Mouse (Mus musculus) CH12.LX (cell line): ENCODE results near the gene Rtl9. TPM values are rescaled to one million over a fixed set of nuclear protein-coding genes. Genes with fewer than 3 reads are reported as not detected.

Experiments
- DNase-seq: peaks from one replicate; pipeline ENCODE4 v3.0.0-alpha.2; 2013; ENCODE audit errors: extremely low read depth
- H3K27ac ChIP-seq: 2 replicates; pipeline ENCODE4 v1.5.1; 2012; ENCODE audit warnings: low read depth, mild to moderate bottlenecking, control low read depth, moderate library complexity; ENCODE audit not compliant: insufficient read depth
- H3K27me3 ChIP-seq: replicated peaks from 2 replicates; pipeline ENCODE3; 2012; ENCODE audit warnings: inconsistent platforms
- H3K36me3 ChIP-seq, 2 experiments: replicated peaks in 1 of 2; 2 replicates each; pipeline versions ENCODE3 to v1.6.1; 2012; ENCODE audit warnings: inconsistent platforms in 1 of 2, low read length in 1 of 2, mild to moderate bottlenecking in 1 of 2, mixed read lengths in 1 of 2, moderate library complexity in 1 of 2; ENCODE audit not compliant: control insufficient read depth in 1 of 2, insufficient read depth in 1 of 2
- H3K4me1 ChIP-seq, 2 experiments: 2 replicates each; pipeline ENCODE4 v1.6.1; 2012; ENCODE audit warnings: inconsistent platforms in 1 of 2, moderate library complexity in 1 of 2; ENCODE audit not compliant: insufficient read depth in 2 of 2, control insufficient read depth in 1 of 2
- H3K4me2 ChIP-seq: 2 replicates; pipeline ENCODE4 v1.6.1; 2012; ENCODE audit warnings: low read depth, mild to moderate bottlenecking, control low read depth; ENCODE audit not compliant: poor library complexity, insufficient read depth, severe bottlenecking
- H3K4me3 ChIP-seq, 3 experiments: fragments of 150-350 bp in 1 of 3; sonication (generic) in 1 of 3; replicated peaks in 1 of 3; 2 replicates each; pipeline versions ENCODE3 to v1.5.1; 2011 to 2012; ENCODE audit warnings: low read depth in 2 of 3, low read length in 2 of 3, mild to moderate bottlenecking in 2 of 3, moderate library complexity in 2 of 3, control low read depth in 1 of 3, improper control_type of control experiment in 1 of 3, inconsistent platforms in 1 of 3, mixed read lengths in 1 of 3; ENCODE audit not compliant: poor library complexity in 1 of 3
- H3K79me2 ChIP-seq: replicated peaks from 2 replicates; pipeline ENCODE4 v1.6.1; 2012; ENCODE audit warnings: mild to moderate bottlenecking, moderate library complexity; ENCODE audit not compliant: control insufficient read depth, poor library complexity, insufficient read depth, severe bottlenecking; ENCODE audit errors: extremely low read depth
- H3K9ac ChIP-seq: 2 replicates; pipeline ENCODE4 v1.6.1; 2012; ENCODE audit warnings: low read depth, mild to moderate bottlenecking, control low read depth, moderate library complexity; ENCODE audit not compliant: insufficient read depth
- H3K9me3 ChIP-seq: replicated peaks from 2 replicates; pipeline ENCODE3; 2012; ENCODE audit warnings: low read length, inconsistent platforms, mixed read lengths
- BHLHE40 ChIP-seq: IDR thresholded peaks from 2 replicates; pipeline ENCODE4 v1.6.1; 2011; ENCODE audit warnings: mild to moderate bottlenecking, low read depth, low read length, improper control_type of control experiment
- CHD1 ChIP-seq: IDR thresholded peaks from 2 replicates; pipeline ENCODE4 v1.6.1; 2012; ENCODE audit warnings: low read depth, low read length, improper control_type of control experiment, inconsistent platforms
- ETS1 ChIP-seq: conservative IDR thresholded peaks from 2 replicates; pipeline ENCODE4 v1.6.1; 2012; ENCODE audit warnings: low read depth, mild to moderate bottlenecking, inconsistent platforms, low read length, improper control_type of control experiment, moderate library complexity
- GABPA ChIP-seq: IDR thresholded peaks from 2 replicates; pipeline ENCODE4 v1.6.1; 2012; ENCODE audit warnings: low read depth, low read length, improper control_type of control experiment, inconsistent platforms; ENCODE audit not compliant: insufficient replicate concordance
- HCFC1 ChIP-seq: IDR thresholded peaks from 2 replicates; pipeline ENCODE4 v1.6.1; 2012; ENCODE audit warnings: low read depth, mild to moderate bottlenecking, inconsistent platforms, low read length, improper control_type of control experiment
- IRF4 ChIP-seq: IDR thresholded peaks from 2 replicates; pipeline ENCODE4 v1.6.1; 2014; ENCODE audit warnings: low read depth, mild to moderate bottlenecking, inconsistent platforms, low read length, improper control_type of control experiment
- JUN ChIP-seq: IDR thresholded peaks from 2 replicates; pipeline ENCODE4 v1.6.1; 2011; ENCODE audit warnings: low read depth, mild to moderate bottlenecking, low read length, improper control_type of control experiment, moderate library complexity; ENCODE audit not compliant: insufficient read depth
- KAT2A ChIP-seq: IDR thresholded peaks from 2 replicates; pipeline ENCODE4 v1.6.1; 2012; ENCODE audit warnings: low read length, improper control_type of control experiment, inconsistent platforms; ENCODE audit not compliant: insufficient replicate concordance
- MAX ChIP-seq: IDR thresholded peaks from 2 replicates; pipeline ENCODE4 v1.6.1; 2011; ENCODE audit warnings: low read length, improper control_type of control experiment
- MAZ ChIP-seq: IDR thresholded peaks from 2 replicates; pipeline ENCODE4 v1.6.1; 2012; ENCODE audit warnings: low read depth, mild to moderate bottlenecking, inconsistent platforms, low read length, improper control_type of control experiment, moderate library complexity
- MYC ChIP-seq: IDR thresholded peaks from 2 replicates; pipeline ENCODE4 v1.6.1; 2011; ENCODE audit warnings: low read depth, mild to moderate bottlenecking, improper control_type of control experiment, low read length
- POLR2A ChIP-seq: IDR thresholded peaks from 2 replicates; pipeline ENCODE4 v1.6.1; 2011; ENCODE audit warnings: low read depth, mild to moderate bottlenecking, improper control_type of control experiment, low read length
- RAD21 ChIP-seq: IDR thresholded peaks from 2 replicates; pipeline ENCODE4 v1.6.1; 2011; ENCODE audit warnings: low read depth, mild to moderate bottlenecking, low read length, improper control_type of control experiment, moderate library complexity
- SMC3 ChIP-seq: IDR thresholded peaks from 2 replicates; pipeline ENCODE4 v1.6.1; 2011; ENCODE audit warnings: low read depth, low read length, improper control_type of control experiment
- TCF12 ChIP-seq: IDR thresholded peaks from 2 replicates; pipeline ENCODE4 v1.6.1; 2014; ENCODE audit warnings: low read depth, mild to moderate bottlenecking, inconsistent platforms, low read length, improper control_type of control experiment
- USF1 ChIP-seq: IDR thresholded peaks from 2 replicates; pipeline ENCODE4 v1.6.1; 2014; ENCODE audit warnings: low read depth, mild to moderate bottlenecking, inconsistent platforms, low read length, improper control_type of control experiment
- ZC3H11A ChIP-seq: IDR thresholded peaks from 2 replicates; pipeline ENCODE4 v1.6.1; 2012; ENCODE audit warnings: low read depth, mild to moderate bottlenecking, inconsistent platforms, low read length, improper control_type of control experiment
- dilution Hi-C: fragments of 300-500 bp; cut with MboI; formaldehyde crosslinking; loops from 2 replicates; pipeline ENCODE4 v1.14.3; 2020; ENCODE audit warnings: low sequenced_read_pairs; ENCODE audit not compliant: extremely low pct_unique_long_range_greater_than_20kb, extremely low pct_ligation_motif_present
- in situ Hi-C: fragments of 300-500 bp; cut with MboI; formaldehyde crosslinking; loops from 3 replicates; pipeline ENCODE4 v1.14.3; 2019; ENCODE audit warnings: low sequenced_read_pairs, low pct_ligation_motif_present, low pct_unique_long_range_greater_than_20kb, mixed read lengths
- polyA plus RNA-seq: library from polyadenylated mRNA; unstranded; fragments of >175 nt; gene quantifications from 2 replicates; pipeline ENCODE4 v1.2.1, GENCODE M21; 2012; ENCODE audit warnings: low read depth; ENCODE audit not compliant: insufficient read length
- total RNA-seq, 2 experiments: library from RNA; depleted of rRNA; stranded (reverse); fragments of 300-350 nt in 1 of 2; fragments of >200 nt in 1 of 2; gene quantifications; 2 replicates each; pipeline ENCODE4 v1.2.3; 2012 to 2014

Gene Rtl9
- total and polyA plus RNA-seq, 3 experiments, result 0.13 to 0.63 (median 0.24) TPM

DNA sequence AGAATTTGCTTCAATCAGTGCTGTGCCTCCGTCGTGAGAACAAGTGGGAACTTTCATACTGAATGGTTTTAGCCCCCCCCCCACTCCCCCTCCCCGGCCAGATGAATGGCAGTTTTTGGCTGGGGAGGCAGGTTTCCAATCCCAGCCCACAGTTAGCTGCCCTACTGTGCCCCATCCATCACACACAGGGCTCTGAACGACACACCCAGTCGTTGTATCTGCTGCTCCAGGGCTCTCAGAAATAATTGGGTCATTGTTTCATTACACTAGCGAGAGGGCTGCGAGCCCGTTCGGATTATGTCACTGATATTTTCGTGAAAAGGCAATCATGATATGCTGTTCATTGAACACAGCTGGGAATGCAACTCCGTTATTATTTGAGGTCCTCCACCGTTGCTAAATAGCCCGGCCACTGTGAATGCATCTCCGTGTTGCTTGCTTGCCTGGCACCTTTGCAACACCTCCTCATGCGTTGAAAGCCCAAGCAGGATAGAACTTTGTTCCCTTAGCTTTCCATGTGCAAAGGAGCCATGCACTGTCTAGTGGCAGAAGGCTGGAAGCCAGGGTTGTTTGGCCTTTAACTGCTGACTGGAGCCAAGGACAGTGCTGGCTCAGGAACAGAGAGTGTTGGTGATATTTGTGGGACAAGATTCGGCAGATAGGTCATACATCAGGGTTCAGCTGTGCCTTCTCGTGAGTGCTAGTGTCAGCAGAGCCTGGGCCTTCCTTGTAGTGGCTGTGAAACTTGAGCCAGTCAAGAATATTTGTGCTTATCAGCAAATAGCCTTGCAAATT, 32.9 kb upstream of the Rtl9 start:
- in situ Hi-C loops, result loop anchor here (25.0 kb wide), 1 partner anchor 504 kb away; no protein-coding TSS in a partner anchor

DNA sequence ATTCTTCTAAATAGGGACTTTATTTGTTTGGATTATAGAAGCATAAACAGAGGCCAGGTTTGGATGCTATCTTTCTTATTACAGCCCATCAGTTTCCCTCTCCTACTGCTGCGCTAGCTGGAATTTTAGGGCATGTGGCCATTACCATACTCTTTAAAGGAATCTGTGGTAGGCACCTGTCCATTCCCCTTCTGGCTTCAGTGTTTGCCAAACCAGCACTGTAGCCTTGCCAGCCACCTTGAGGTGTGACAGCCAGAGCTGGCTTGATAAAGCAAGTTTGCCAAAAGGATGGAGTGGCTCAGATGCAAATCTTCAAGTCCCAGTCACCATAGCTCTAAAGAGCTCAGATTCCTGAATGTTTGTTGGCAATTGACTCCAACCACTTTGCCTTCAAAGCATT, 32.3 kb upstream of the Rtl9 start:
- no peak for DNase-seq
- dilution Hi-C loops, result no loop called here
- in situ Hi-C loops, result loop anchor here (25.0 kb wide), 1 partner anchor 505 kb away; no protein-coding TSS in a partner anchor
- Histone ChIP-seq H3K4me1 (0 out of 4 replicates have a peak, but pooled peaks cover 0 to 2% of the 10 kb centered on the region in 2 experiments), H3K4me2 (no peak overlapping the region), H3K27me3 (no peaks in the 10 kb centered on the region), H3K9me3 (no peaks in the 10 kb centered on the region), H3K36me3 (no peaks in the 10 kb centered on the region), H3K27ac (no peak overlapping the region), H3K9ac (no peak overlapping the region), H3K79me2 (no peaks in the 10 kb centered on the region), H3K4me3 (no peak overlapping the region)
- TF ChIP-seq CHD1, result no peak
- TF ChIP-seq IRF4, result no peak
- no peak for TF ChIP-seq TCF12
- no peak for TF ChIP-seq POLR2A
- TF ChIP-seq ETS1, result no peak

More for the DNA sequence above, 32.9 kb upstream of the Rtl9 start:
- Histone ChIP-seq H3K79me2 (no peaks in the 10 kb centered on the region), H3K4me1 (0 out of 4 replicates have a peak, but pooled peaks cover 0 to 2% of the 10 kb centered on the region in 2 experiments), H3K4me3 (no peak overlapping the region), H3K27me3 (no peaks in the 10 kb centered on the region), H3K9ac (no peak overlapping the region), H3K4me2 (no peak overlapping the region), H3K27ac (no peak overlapping the region), H3K36me3 (no peaks in the 10 kb centered on the region), H3K9me3 (no peaks in the 10 kb centered on the region)
- TF ChIP-seq CHD1 (no peak), GABPA (no peak), MAX (no peak), MAZ (no peak)
- dilution Hi-C loops, result no loop called here
- DNase-seq, result no peak

DNA sequence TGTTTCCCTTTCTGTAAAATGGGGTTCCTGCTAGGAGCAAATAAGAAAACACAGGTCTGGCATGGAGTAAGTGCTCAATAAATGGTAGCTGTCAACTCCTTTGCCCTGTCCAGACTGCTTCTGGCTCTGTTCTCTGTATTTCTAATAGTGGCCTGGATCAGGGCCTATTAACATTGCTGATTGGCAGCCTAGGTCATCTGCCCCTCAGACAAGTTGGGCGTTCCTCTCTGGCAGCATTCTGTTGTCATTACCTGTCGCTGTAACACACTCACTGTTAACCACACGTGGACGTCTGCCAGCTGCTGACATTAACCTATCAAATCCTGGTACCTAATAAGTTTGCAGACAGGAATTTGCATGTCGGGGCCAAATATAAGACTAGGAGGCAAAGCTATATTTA, 31.8 kb upstream of the Rtl9 start:
- H3K36me3 ChIP-seq, result no peaks in the 10 kb centered on the region
- dilution Hi-C loops (no loop called here), in situ Hi-C loops (loop anchor here (25.0 kb wide), 1 partner anchor 505 kb away; no protein-coding TSS in a partner anchor)

More for the DNA sequence above, 31.8 kb upstream of the Rtl9 start:
- no peak overlapping the region for H3K4me2 ChIP-seq
- 0 out of 4 replicates have a peak, but pooled peaks cover 0 to under 1% of the 10 kb centered on the region in 2 experiments for H3K4me1 ChIP-seq
- no peak overlapping the region for H3K27ac ChIP-seq
- no peaks in the 10 kb centered on the region for H3K79me2 ChIP-seq
- H3K4me3 ChIP-seq, result no peak overlapping the region
- TF ChIP-seq RAD21 (no peak), BHLHE40 (no peak), HCFC1 (no peak), ZC3H11A (no peak), JUN (no peak), MAX (no peak), CHD1 (no peak), KAT2A (no peak), MYC (no peak), USF1 (no peak), SMC3 (no peak), POLR2A (no peak)
- TF ChIP-seq, all 38 proteins: peak for 0
- Histone ChIP-seq H3K27me3 (no peaks in the 10 kb centered on the region), H3K9ac (no peak overlapping the region), H3K9me3 (no peaks in the 10 kb centered on the region)
- DNase-seq, result no peak
